Mouse (Mus musculus) inflammation-experienced regulatory T-cells, adult 16 weeks (primary cell): ENCODE data around the gene Shc4. TPM values are rescaled to one million over a fixed set of nuclear protein-coding genes. Genes with fewer than 3 reads are reported as not detected.

Experiments
- polyA plus RNA-seq: library from polyadenylated mRNA; unstranded; fragments of 100-300 nt; shearing (Covaris generic); gene quantifications from one replicate; pipeline ENCODE4 v1.2.1, GENCODE M21; 2017

Gene Shc4
- 0.20 TPM for polyA plus RNA-seq

DNA sequence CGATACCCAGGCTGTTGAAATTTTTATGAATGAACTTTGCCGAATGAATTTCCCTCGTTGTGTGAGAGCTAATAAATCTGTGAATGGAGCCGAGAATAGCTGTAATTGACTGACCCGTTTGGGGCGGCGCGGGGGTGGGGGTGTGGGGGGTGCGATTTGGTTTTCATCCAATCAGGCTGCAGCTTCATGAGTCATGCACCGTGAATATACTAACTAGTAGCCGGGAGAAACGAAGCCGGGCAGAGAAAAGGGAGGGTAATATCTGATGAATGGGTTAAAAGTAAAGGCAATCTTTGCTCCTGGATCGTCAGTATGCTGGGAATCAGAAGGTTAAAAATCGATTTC lies at the start of gene Shc4:
Gene Shc4 (minus strand): TSS at position 63 of the 345 bp plus-strand sequence.

DNA sequence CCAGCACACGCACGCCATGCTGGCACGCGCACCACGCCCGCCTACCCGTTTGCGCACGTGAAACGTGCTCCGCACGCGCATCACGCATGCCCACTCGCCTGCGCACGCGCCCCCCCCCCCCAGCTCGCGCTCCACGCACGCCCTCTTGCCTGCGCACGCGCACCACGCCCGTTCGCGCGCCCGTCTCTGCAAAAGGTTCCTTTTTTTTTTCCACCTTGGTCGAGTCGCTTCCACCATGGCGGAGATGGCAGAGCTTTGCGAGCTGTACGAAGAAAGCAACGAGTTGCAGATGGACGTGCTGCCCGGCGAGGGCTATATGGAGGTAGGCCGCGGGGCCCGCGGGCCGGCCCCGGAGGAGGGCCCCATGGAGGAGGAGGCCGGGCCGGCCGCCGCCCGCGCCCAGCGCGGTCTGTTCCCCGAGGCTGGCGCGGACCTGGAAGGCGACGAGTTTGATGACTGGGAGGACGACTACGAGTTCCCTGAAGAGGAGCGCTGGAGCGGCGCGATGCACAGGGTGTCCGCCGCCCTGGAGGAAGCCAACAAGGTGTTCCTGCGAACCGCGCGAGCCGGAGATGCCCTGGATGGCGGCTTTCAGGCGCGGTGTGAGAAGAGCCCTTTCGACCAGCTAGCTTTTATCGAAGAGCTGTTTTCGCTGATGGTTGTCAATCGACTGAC lies 50.9 kb downstream of the Shc4 start, which contains the start of gene Eid1:
Gene Eid1 (plus strand): TSS at position 139 of the 675 bp plus-strand sequence.

DNA sequence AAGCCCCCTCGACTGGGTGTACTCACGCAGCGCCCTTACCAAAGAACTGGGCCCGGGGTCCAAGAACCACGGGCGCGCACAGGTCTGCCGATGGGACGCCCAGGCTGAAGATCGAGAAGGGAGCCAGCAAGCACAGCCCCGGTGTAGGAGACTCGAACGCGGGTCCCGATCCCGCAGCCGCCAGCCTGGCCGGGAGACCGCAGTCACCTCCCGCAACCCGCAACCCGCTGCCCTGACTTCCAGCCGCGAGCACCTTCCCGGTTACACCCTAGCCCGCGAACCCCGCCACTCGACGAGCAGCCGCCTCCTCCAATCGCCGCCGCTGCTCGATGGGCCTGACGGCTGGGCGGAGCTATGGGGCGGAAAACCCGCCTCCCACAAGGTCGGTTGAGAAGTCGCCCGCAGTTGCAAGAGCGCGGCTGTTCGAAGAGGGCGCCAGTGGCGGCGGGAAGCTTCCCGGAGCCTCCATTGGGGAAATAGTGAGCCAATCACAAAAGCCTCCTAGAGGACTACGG lies 99.1 kb downstream of the Shc4 start, which contains the start of gene Cep152:
Gene Cep152 (minus strand): TSS at position 277 of the 515 bp plus-strand sequence.

Other genes with a start within 250 kb of the Shc4 start
- gene Gm9913, start 219.1 kb downstream of the Shc4 start, polyA plus RNA-seq: not detected
- not detected for gene Fbn1, start 216.2 kb downstream of the Shc4 start, polyA plus RNA-seq
- gene Cep152, start 99.0 kb downstream of the Shc4 start, polyA plus RNA-seq: 17.1 TPM
- gene Eid1, start 51.1 kb downstream of the Shc4 start, polyA plus RNA-seq: 17.7 TPM
- gene Secisbp2l, start 58.7 kb upstream of the Shc4 start, polyA plus RNA-seq: 27.0 TPM
- 45.2 TPM for gene Galk2, start 135.0 kb upstream of the Shc4 start, polyA plus RNA-seq
- 58.9 TPM for gene Cops2, start 135.0 kb upstream of the Shc4 start, polyA plus RNA-seq